Mouse (Mus musculus) cortical plate, adult 2 months (tissue): Measurements from ENCODE around the gene Tdgf1.

Experiments used
- CTCF ChIP-seq: fragments of 200-500 bp; IDR thresholded peaks from 2 replicates; pipeline ENCODE4 v1.5.1; 2011; ENCODE audit warnings: mild to moderate bottlenecking, control low read depth, low read length; ENCODE audit not compliant: insufficient read depth; ENCODE audit errors: extremely low read depth
- POLR2A ChIP-seq: fragments of 200-500 bp; IDR thresholded peaks from 2 replicates; pipeline ENCODE4 v1.6.1; 2011; ENCODE audit warnings: mild to moderate bottlenecking, low read length, control low read depth; ENCODE audit not compliant: insufficient read depth; ENCODE audit errors: extremely low read depth

DNA sequence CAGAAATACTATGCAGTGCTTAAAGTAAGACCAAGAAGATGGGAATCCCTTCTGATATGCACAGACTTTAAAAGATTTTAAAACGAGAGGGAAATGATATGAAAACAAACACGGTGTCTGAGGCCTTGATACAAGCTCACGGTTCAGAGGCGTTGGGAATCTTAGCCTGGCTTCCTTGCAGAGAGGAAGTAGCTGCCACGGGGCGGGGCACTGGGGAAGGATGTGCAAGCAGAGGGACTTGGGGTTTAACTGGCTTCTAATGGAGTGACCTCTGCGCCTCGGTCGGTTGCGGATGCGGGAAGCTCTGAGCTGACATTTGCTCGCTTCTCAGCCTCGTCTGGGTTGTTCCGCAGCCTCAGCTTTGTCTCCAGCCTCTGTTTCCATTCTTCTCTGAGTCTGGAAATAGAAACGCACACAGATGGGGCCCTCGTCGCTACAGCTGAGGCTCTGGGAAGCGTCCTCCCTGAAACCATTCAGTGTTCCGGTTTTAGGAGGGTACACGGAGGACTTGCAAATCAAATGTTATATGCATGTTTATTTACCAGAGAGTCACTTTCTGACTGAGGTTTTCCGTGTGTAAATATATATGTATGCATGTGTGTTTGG lies 31.2 kb downstream of the Tdgf1 start:
- TF ChIP-seq CTCF (no peak), POLR2A (no peak)
